Mouse (Mus musculus): ENCODE measurements at regions not wholly inside any gene's neighbourhood (a gene's known extent, or its start where the extent isn't known, plus 50 kb on each side); places are given as distances from the start of the nearest gene placed in this dataset.

DNA sequence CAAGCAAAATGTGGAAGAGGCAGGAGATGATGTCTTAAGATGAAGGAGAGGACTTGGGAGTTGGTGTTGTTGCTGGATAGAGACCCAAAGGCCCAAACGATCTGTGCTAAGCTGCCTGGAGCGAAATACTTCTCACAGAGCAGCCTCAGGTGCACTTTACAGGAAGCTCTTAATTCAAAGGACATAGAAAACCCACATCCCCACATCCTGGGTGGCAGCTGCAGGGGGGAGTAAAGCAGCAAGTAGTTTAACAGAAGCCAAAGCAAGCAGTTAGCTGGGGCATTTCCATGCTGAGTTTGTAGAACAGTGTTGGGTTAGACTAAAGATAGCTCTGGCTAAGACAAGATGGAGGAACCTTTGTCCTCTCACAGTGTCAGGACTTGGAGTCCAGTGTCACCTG lies 268.5 kb upstream of the Gadl1 start:
- Histone ChIP-seq H3K9ac (replicated peaks; ENCODE audit: low read depth) (no peak overlapping the region), H3K27me3 (replicated peaks; ENCODE audit: insufficient read depth, low read length) (no peaks in the 10 kb centered on the region), H3K36me3 (ENCODE audit: insufficient read depth, low read length) (no peaks in the 10 kb centered on the region), H3K4me1 (ENCODE audit: insufficient read depth, low read depth, low read length) (no peaks in the 10 kb centered on the region), H3K4me2 (replicated peaks; ENCODE audit: low read depth, low read length) (no peak overlapping the region), H3K27ac (ENCODE audit: low read length) (no peak overlapping the region), H3K9me3 (ENCODE audit: low read length) (no peaks in the 10 kb centered on the region), H3K4me3 (ENCODE audit: low read depth, low read length) (no peak overlapping the region)
- WGBS: 88% methylated on average over 2 of the region's 2 CpGs
- no peak for ATAC-seq
- no peak for TF ChIP-seq CTCF (IDR thresholded peaks at IDR 0.05)
- no peak for TF ChIP-seq EP300 (IDR thresholded peaks at IDR 0.05)
- no peak for DNase-seq (ENCODE audit: low spot score)

DNA sequence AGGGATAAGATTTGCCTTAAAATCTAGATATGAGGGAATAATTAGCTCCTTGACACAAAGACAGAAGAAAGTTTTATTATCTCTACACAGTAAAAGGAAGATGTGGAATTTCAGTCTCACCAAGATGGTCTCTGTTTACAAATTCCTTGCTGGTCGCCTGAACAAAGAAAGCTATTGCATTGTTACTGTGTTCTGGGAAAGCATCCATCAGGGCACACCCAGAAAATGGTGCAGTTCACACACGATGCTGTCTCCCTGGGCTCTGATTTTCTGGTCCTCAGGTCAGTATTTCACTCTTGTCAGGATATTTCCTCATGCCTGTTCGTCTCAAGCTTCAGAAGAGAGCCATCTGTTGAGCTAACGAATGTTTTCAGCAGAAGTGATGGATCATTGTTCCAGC lies 267.2 kb upstream of the Gadl1 start:
- Histone ChIP-seq H3K4me2 (replicated peaks; ENCODE audit: low read depth, low read length) (no peak overlapping the region), H3K4me1 (ENCODE audit: insufficient read depth, low read depth, low read length) (no peaks in the 10 kb centered on the region), H3K27ac (ENCODE audit: low read length) (no peak overlapping the region; the same call in 1 of the 2 replicates), H3K9ac (replicated peaks; ENCODE audit: low read depth) (no peak overlapping the region), H3K27me3 (replicated peaks; ENCODE audit: insufficient read depth, low read length) (no peaks in the 10 kb centered on the region), H3K36me3 (ENCODE audit: insufficient read depth, low read length) (no peaks in the 10 kb centered on the region), H3K9me3 (ENCODE audit: low read length) (no peaks in the 10 kb centered on the region), H3K4me3 (ENCODE audit: low read depth, low read length) (no peak overlapping the region)
- peak; percentile 36 for DNase-seq (ENCODE audit: low spot score)
- peak; percentile 41 for ATAC-seq
- 15% methylated on average over 4 of the region's 4 CpGs for WGBS
- TF ChIP-seq CTCF (IDR thresholded peaks at IDR 0.05): no peak
- TF ChIP-seq EP300 (IDR thresholded peaks at IDR 0.05): peak; percentile 75

DNA sequence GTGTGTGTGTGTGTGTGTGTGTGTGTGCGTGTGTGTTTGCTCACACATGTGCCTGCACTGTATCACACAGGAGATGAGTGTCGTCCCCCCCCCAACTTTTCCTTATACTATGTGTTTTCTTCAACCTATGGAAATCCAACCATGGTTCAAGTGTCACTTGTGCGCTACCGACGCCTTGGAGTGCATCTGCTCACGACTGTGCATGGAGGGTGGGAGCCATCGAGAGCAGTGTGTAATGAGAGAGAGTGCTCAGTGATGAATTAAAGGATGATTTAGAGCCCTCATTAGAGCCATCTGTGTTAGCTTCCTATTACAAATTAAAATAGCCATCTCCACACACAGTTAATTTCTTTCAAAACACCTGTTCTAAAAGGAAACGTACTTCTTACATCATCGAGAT lies 264.3 kb upstream of the Gadl1 start:
- TF ChIP-seq CTCF (IDR thresholded peaks at IDR 0.05) (no peak), EP300 (IDR thresholded peaks at IDR 0.05) (no peak)
- DNase-seq (ENCODE audit: low spot score) (no peak), ATAC-seq (no peak)
- Histone ChIP-seq H3K4me1 (ENCODE audit: insufficient read depth, low read depth, low read length) (no peaks in the 10 kb centered on the region), H3K4me2 (replicated peaks; ENCODE audit: low read depth, low read length) (no peak overlapping the region), H3K4me3 (ENCODE audit: low read depth, low read length) (no peak overlapping the region), H3K9me3 (ENCODE audit: low read length) (no peaks in the 10 kb centered on the region), H3K27me3 (replicated peaks; ENCODE audit: insufficient read depth, low read length) (no peaks in the 10 kb centered on the region), H3K27ac (ENCODE audit: low read length) (no peak overlapping the region), H3K36me3 (ENCODE audit: insufficient read depth, low read length) (no peaks in the 10 kb centered on the region), H3K9ac (replicated peaks; ENCODE audit: low read depth) (no peak overlapping the region)
- 80% methylated on average over 9 of the region's 9 CpGs for WGBS

DNA sequence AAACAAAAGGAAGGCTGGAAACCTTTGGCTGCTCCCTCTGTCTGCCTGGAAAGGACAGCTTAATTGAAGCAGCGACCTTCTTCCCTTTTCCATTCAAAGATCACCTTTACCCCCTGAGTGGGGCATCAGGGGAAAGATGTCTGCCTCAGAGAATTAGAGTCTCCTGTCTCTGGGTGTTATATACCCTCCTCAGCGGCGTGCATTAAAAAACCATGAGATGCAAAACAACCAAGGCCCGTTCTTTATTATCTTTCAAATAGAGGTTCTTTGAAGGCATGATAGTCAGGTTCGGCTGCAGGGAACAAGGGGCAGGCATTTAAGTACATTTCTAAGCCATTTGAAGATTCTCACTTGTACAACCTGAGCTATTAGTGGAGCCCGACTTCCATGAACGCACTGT lies 263.0 kb upstream of the Gadl1 start:
- TF ChIP-seq EP300 (IDR thresholded peaks at IDR 0.05): no peak
- no peak for TF ChIP-seq CTCF (IDR thresholded peaks at IDR 0.05)
- no peaks in the 10 kb centered on the region for H3K27me3 ChIP-seq (replicated peaks; ENCODE audit: insufficient read depth, low read length)
- no peak overlapping the region for H3K27ac ChIP-seq (ENCODE audit: low read length)
- 65% methylated on average over 7 of the region's 7 CpGs for WGBS
- H3K9me3 ChIP-seq (ENCODE audit: low read length): no peaks in the 10 kb centered on the region
- H3K9ac ChIP-seq (replicated peaks; ENCODE audit: low read depth): no peak overlapping the region
- ATAC-seq (no peak), DNase-seq (ENCODE audit: low spot score) (no peak)
- no peaks in the 10 kb centered on the region for H3K36me3 ChIP-seq (ENCODE audit: insufficient read depth, low read length)
- no peaks in the 10 kb centered on the region for H3K4me1 ChIP-seq (ENCODE audit: insufficient read depth, low read depth, low read length)
- no peak overlapping the region for H3K4me2 ChIP-seq (replicated peaks; ENCODE audit: low read depth, low read length)
- no peak overlapping the region for H3K4me3 ChIP-seq (ENCODE audit: low read depth, low read length)

DNA sequence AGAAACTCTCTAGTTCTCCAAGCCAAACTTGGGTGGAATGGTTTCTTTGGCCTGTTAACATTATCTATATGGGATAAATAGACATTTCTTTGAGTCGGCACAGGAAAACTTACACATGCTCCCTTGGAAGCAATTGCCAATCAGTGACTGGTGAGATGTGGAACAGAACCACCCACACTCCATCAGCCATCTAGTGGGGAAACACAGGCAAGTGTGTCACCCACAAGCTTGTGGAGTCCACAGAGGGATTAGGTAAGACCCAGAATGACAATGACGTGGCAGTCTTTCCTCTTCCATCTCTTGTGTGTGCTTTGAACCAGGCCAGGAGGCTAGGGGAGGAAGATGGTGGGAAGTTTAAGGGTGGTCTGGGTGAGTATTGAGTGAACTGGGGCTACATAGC lies 257.5 kb upstream of the Gadl1 start:
- no peaks in the 10 kb centered on the region for H3K4me1 ChIP-seq (ENCODE audit: insufficient read depth, low read depth, low read length)
- no peak overlapping the region for H3K9ac ChIP-seq (replicated peaks; ENCODE audit: low read depth)
- H3K36me3 ChIP-seq (ENCODE audit: insufficient read depth, low read length): no peaks in the 10 kb centered on the region
- no peak for TF ChIP-seq CTCF (IDR thresholded peaks at IDR 0.05)
- TF ChIP-seq EP300 (IDR thresholded peaks at IDR 0.05): no peak
- no peak for DNase-seq (ENCODE audit: low spot score)
- no peaks in the 10 kb centered on the region for H3K9me3 ChIP-seq (ENCODE audit: low read length)
- no peak overlapping the region for H3K4me2 ChIP-seq (replicated peaks; ENCODE audit: low read depth, low read length)
- H3K27ac ChIP-seq (ENCODE audit: low read length): no peak overlapping the region
- no peak for ATAC-seq
- WGBS: 86% methylated on average over 2 of the region's 2 CpGs
- no peaks in the 10 kb centered on the region for H3K27me3 ChIP-seq (replicated peaks; ENCODE audit: insufficient read depth, low read length)
- no peak overlapping the region for H3K4me3 ChIP-seq (ENCODE audit: low read depth, low read length)

DNA sequence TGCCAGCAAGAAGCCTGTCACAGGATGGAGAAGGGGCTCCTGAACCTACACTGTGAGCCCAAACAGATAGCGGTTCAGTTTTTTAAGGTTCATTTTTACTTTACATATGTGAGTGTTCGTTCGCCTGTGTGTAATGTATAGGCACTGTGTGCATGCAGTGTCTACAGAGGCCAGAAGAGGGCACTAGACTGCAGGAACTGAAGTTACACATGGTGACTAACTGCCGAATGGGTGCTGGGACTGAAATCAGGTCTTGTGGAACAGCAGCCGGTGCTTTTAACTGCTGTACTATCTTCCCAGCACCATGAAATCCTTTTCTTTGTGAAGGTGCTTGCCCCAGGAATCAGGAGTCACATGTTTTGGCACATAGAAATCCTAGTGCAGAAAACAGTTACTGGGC lies 256.1 kb upstream of the Gadl1 start:
- TF ChIP-seq CTCF (IDR thresholded peaks at IDR 0.05) (peak; percentile 29), EP300 (IDR thresholded peaks at IDR 0.05) (no peak)
- H3K4me3 ChIP-seq (ENCODE audit: low read depth, low read length): no peak overlapping the region
- no peaks in the 10 kb centered on the region for H3K36me3 ChIP-seq (ENCODE audit: insufficient read depth, low read length)
- H3K4me1 ChIP-seq (ENCODE audit: insufficient read depth, low read depth, low read length): no peaks in the 10 kb centered on the region
- 95% methylated on average over 5 of the region's 5 CpGs for WGBS
- ATAC-seq (no peak), DNase-seq (ENCODE audit: low spot score) (no peak)
- H3K27ac ChIP-seq (ENCODE audit: low read length): no peak overlapping the region
- H3K4me2 ChIP-seq (replicated peaks; ENCODE audit: low read depth, low read length): no peak overlapping the region
- no peak overlapping the region for H3K9ac ChIP-seq (replicated peaks; ENCODE audit: low read depth)
- H3K27me3 ChIP-seq (replicated peaks; ENCODE audit: insufficient read depth, low read length): no peaks in the 10 kb centered on the region
- H3K9me3 ChIP-seq (ENCODE audit: low read length): no peaks in the 10 kb centered on the region

DNA sequence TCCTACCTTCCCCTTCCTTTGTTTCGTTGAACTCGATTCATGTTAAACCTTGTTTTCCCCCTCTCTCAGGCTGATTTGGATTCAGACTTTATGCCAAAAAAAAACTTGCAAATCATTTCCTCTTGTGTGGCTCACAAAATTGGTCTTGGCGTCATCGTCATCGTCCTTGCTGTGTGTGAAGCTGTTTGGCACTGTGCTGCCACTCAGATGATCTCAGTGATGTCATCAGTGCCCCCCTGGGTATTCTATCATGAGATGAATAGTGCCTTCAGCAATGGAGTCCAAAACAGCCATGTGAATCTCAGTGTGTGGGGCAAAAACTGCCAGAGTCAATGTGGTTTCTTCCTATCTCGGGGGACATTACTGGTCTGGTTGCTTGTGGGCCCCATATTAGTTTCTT lies 254.3 kb upstream of the Gadl1 start:
- no peak for DNase-seq (ENCODE audit: low spot score)
- Histone ChIP-seq H3K36me3 (ENCODE audit: insufficient read depth, low read length) (no peaks in the 10 kb centered on the region), H3K4me2 (replicated peaks; ENCODE audit: low read depth, low read length) (no peak overlapping the region), H3K27me3 (replicated peaks; ENCODE audit: insufficient read depth, low read length) (no peaks in the 10 kb centered on the region), H3K4me3 (ENCODE audit: low read depth, low read length) (no peak overlapping the region), H3K9ac (replicated peaks; ENCODE audit: low read depth) (no peak overlapping the region), H3K4me1 (ENCODE audit: insufficient read depth, low read depth, low read length) (no peaks in the 10 kb centered on the region), H3K9me3 (ENCODE audit: low read length) (no peaks in the 10 kb centered on the region), H3K27ac (ENCODE audit: low read length) (no peak overlapping the region)
- TF ChIP-seq EP300 (IDR thresholded peaks at IDR 0.05): no peak
- no peak for TF ChIP-seq CTCF (IDR thresholded peaks at IDR 0.05)
- WGBS: 90% methylated on average over 6 of the region's 6 CpGs
- ATAC-seq: no peak

Measured in lung, postnatal 0 days (tissue).